Mouse (Mus musculus): ENCODE measurements around the gene Jmjd8. TPM values are rescaled to one million over a fixed set of nuclear protein-coding genes. Genes with fewer than 3 reads are reported as not detected.

The Jmjd8 gene
- polyA plus RNA-seq, 1 experiment from 2014 or later = 58.7 TPM

- Histone ChIP-seq H3K27me3 (ENCODE audit: low read depth, poor library complexity, severe bottlenecking) (peaks cover 78% of the 10 kb centered on the region), H3K4me3 (peak overlapping the region; percentile 24; the same call in 1 of the 2 replicates)
Observed at GRCm38 (mm10) chr17:25813471-25813870, 15.2 kb upstream of the Jmjd8 start.

GRCm38 (mm10) chr17:25817662-25818061, 11.0 kb upstream of the Jmjd8 start:
- no peak overlapping the region for H3K27ac ChIP-seq (replicated peaks)
- peaks cover 69% of the 10 kb centered on the region for H3K27me3 ChIP-seq (ENCODE audit: low read depth, poor library complexity, severe bottlenecking)
- DNase-seq (ENCODE audit: low spot score) = no peak
- no peaks in the 10 kb centered on the region for H3K9me3 ChIP-seq (replicated peaks)
- H3K4me3 ChIP-seq = no peak overlapping the region
- peaks cover 26% of the 10 kb centered on the region for H3K4me1 ChIP-seq
- 83% methylated on average over 11 of the region's 11 CpGs for WGBS
- H3K36me3 ChIP-seq = peaks cover 33% of the 10 kb centered on the region

More at GRCm38 (mm10) chr17:25813471-25813870, 15.2 kb upstream of the Jmjd8 start:
- WGBS = 3% methylated on average over 20 of the region's 20 CpGs
- H3K27ac ChIP-seq (replicated peaks) = no peak overlapping the region
- peaks cover 22% of the 10 kb centered on the region for H3K36me3 ChIP-seq
- H3K4me1 ChIP-seq = peaks cover 38% of the 10 kb centered on the region
- DNase-seq (ENCODE audit: low spot score) = peak; percentile 84
- no peaks in the 10 kb centered on the region for H3K9me3 ChIP-seq (replicated peaks)

GRCm38 (mm10) chr17:25818851-25819780, 9.6 kb upstream of the Jmjd8 start:
- 6% methylated on average over 46 of the region's 46 CpGs for WGBS
- H3K27me3 ChIP-seq (ENCODE audit: low read depth, poor library complexity, severe bottlenecking) = peaks cover 58% of the 10 kb centered on the region
- H3K36me3 ChIP-seq = peaks cover 33% of the 10 kb centered on the region

GRCm38 (mm10) chr17:25823452-25823851, 5.2 kb upstream of the Jmjd8 start, which contains the start of gene Wdr24:
Gene Wdr24 (plus strand): TSS chr17:25823627.
- H3K4me1 ChIP-seq = peaks cover 65% of the 10 kb centered on the region
- no peaks in the 10 kb centered on the region for H3K9me3 ChIP-seq (replicated peaks)
- peak; percentile 73 for DNase-seq (ENCODE audit: low spot score)
- H3K27ac ChIP-seq (replicated peaks) = peak within 1 kb of the TSS; percentile 82
- under 1% methylated on average over 18 of the region's 18 CpGs for WGBS
- peaks cover 29% of the 10 kb centered on the region for H3K27me3 ChIP-seq (ENCODE audit: low read depth, poor library complexity, severe bottlenecking)
- H3K36me3 ChIP-seq = peaks cover 44% of the 10 kb centered on the region
- H3K4me3 ChIP-seq = peak within 1 kb of the TSS; percentile 89

More at GRCm38 (mm10) chr17:25818851-25819780, 9.6 kb upstream of the Jmjd8 start:
- Histone ChIP-seq H3K4me1 (peaks cover 26% of the 10 kb centered on the region), H3K27ac (replicated peaks) (peak overlapping the region; percentile 68), H3K9me3 (replicated peaks) (no peaks in the 10 kb centered on the region), H3K4me3 (peak overlapping the region; percentile 45)
- no peak for DNase-seq (ENCODE audit: low spot score)

- Histone ChIP-seq H3K27ac (replicated peaks) (no peak overlapping the region), H3K4me1 (peaks cover 66% of the 10 kb centered on the region), H3K27me3 (ENCODE audit: low read depth, poor library complexity, severe bottlenecking) (peaks cover 18% of the 10 kb centered on the region), H3K4me3 (peak overlapping the region; percentile 89), H3K36me3 (peaks cover 39% of the 10 kb centered on the region), H3K9me3 (replicated peaks) (no peaks in the 10 kb centered on the region)
- 77% methylated on average over 17 of the region's 17 CpGs for WGBS
- no peak for DNase-seq (ENCODE audit: low spot score)
Observed at GRCm38 (mm10) chr17:25824362-25825142, 4.1 kb upstream of the Jmjd8 start.

- H3K4me1 ChIP-seq = peaks cover 67% of the 10 kb centered on the region
Observed at GRCm38 (mm10) chr17:25825311-25825710, 3.4 kb upstream of the Jmjd8 start.

GRCm38 (mm10) chr17:25825984-25826570, 2.6 kb upstream of the Jmjd8 start:
- peaks cover 75% of the 10 kb centered on the region for H3K4me1 ChIP-seq
- peaks cover 50% of the 10 kb centered on the region for H3K36me3 ChIP-seq
- peak overlapping the region; percentile 89; the same call in 1 of the 2 replicates for H3K4me3 ChIP-seq
- WGBS = 95% methylated on average over 27 of the region's 27 CpGs
- DNase-seq (ENCODE audit: low spot score) = no peak
- H3K27ac ChIP-seq (replicated peaks) = no peak overlapping the region
- no peaks in the 10 kb centered on the region for H3K9me3 ChIP-seq (replicated peaks)
- H3K27me3 ChIP-seq (ENCODE audit: low read depth, poor library complexity, severe bottlenecking) = 0 out of 2 replicates have a peak, but pooled peaks cover 3% of the 10 kb centered on the region

More at GRCm38 (mm10) chr17:25825311-25825710, 3.4 kb upstream of the Jmjd8 start:
- H3K9me3 ChIP-seq (replicated peaks) = no peaks in the 10 kb centered on the region
- H3K27me3 ChIP-seq (ENCODE audit: low read depth, poor library complexity, severe bottlenecking) = peaks cover 10% of the 10 kb centered on the region
- 88% methylated on average over 6 of the region's 6 CpGs for WGBS
- no peak for DNase-seq (ENCODE audit: low spot score)
- no peak overlapping the region for H3K27ac ChIP-seq (replicated peaks)
- H3K4me3 ChIP-seq = peak overlapping the region; percentile 89
- peaks cover 43% of the 10 kb centered on the region for H3K36me3 ChIP-seq

GRCm38 (mm10) chr17:25827011-25827410, 1.7 kb upstream of the Jmjd8 start:
- no peak overlapping the region for H3K27ac ChIP-seq (replicated peaks)
- H3K36me3 ChIP-seq = peaks cover 60% of the 10 kb centered on the region
- H3K4me3 ChIP-seq = peak overlapping the region; percentile 89; the same call in 1 of the 2 replicates
- 99% methylated on average over 13 of the region's 13 CpGs for WGBS
- no peaks in the 10 kb centered on the region for H3K9me3 ChIP-seq (replicated peaks)
- H3K4me1 ChIP-seq = peaks cover 84% of the 10 kb centered on the region
- no peaks in the 10 kb centered on the region for H3K27me3 ChIP-seq (ENCODE audit: low read depth, poor library complexity, severe bottlenecking)
- no peak for DNase-seq (ENCODE audit: low spot score)

- H3K4me3 ChIP-seq = peak overlapping the region; percentile 89
- peaks cover 60% of the 10 kb centered on the region for H3K36me3 ChIP-seq
- 94% methylated on average over 22 of the region's 22 CpGs for WGBS
- H3K27me3 ChIP-seq (ENCODE audit: low read depth, poor library complexity, severe bottlenecking) = no peaks in the 10 kb centered on the region
- peak overlapping the region; percentile 95; the same call in 1 of the 2 replicates for H3K27ac ChIP-seq (replicated peaks)
- peaks cover 86% of the 10 kb centered on the region for H3K4me1 ChIP-seq
- no peaks in the 10 kb centered on the region for H3K9me3 ChIP-seq (replicated peaks)
- no peak for DNase-seq (ENCODE audit: low spot score)
Observed at GRCm38 (mm10) chr17:25827546-25828222, 983 bp upstream of the Jmjd8 start.

- peak overlapping the region; percentile 89 for H3K4me3 ChIP-seq
Observed at GRCm38 (mm10) chr17:25828223-25828594, 458 bp upstream of the Jmjd8 start.

GRCm38 (mm10) chr17:25829558-25830017, 921 bp downstream of the Jmjd8 start:
- Histone ChIP-seq H3K4me1 (peaks cover 88% of the 10 kb centered on the region), H3K4me3 (peak overlapping the region; percentile 89), H3K36me3 (peaks cover 63% of the 10 kb centered on the region), H3K9me3 (replicated peaks) (no peaks in the 10 kb centered on the region), H3K27me3 (ENCODE audit: low read depth, poor library complexity, severe bottlenecking) (no peaks in the 10 kb centered on the region), H3K27ac (replicated peaks) (peak overlapping the region; percentile 95)
- DNase-seq (ENCODE audit: low spot score) = peak; percentile 41
- WGBS = 47% methylated on average over 8 of the region's 8 CpGs

More at GRCm38 (mm10) chr17:25828223-25828594, 458 bp upstream of the Jmjd8 start:
- WGBS = 83% methylated on average over 8 of the region's 8 CpGs
- no peaks in the 10 kb centered on the region for H3K27me3 ChIP-seq (ENCODE audit: low read depth, poor library complexity, severe bottlenecking)
- peak overlapping the region; percentile 95 for H3K27ac ChIP-seq (replicated peaks)
- peaks cover 60% of the 10 kb centered on the region for H3K36me3 ChIP-seq
- no peaks in the 10 kb centered on the region for H3K9me3 ChIP-seq (replicated peaks)
- peaks cover 84% of the 10 kb centered on the region for H3K4me1 ChIP-seq
- DNase-seq (ENCODE audit: low spot score) = no peak

Data from midbrain, embryonic 10.5 days (tissue).